Mouse (Mus musculus) stomach, postnatal 0 days (tissue): ENCODE results near the gene Apol9a. TPM values are rescaled to one million over a fixed set of nuclear protein-coding genes. Genes with fewer than 3 reads are reported as not detected.
"Not testable (repeated sequence)": the region's sequence is repeated elsewhere in the genome, so short reads cannot be mapped to it uniquely, and the experiment has no call there.

Experiments
- ATAC-seq: fragments of 200-750 bp; cut with Nextera tagmentation; 2 replicates; pipeline ENCODE4 v1.8.0; 2017; ENCODE audit not compliant: low FRiP score, low TSS enrichment
- DNase-seq: peaks from one replicate; pipeline ENCODE4 v3.0.0-alpha.2; 2016; ENCODE audit warnings: low spot score
- H3K27ac ChIP-seq: fragments of 300-500 bp; sonication (generic); replicated peaks from 2 replicates; pipeline ENCODE4 v1.5.1; 2014; ENCODE audit warnings: mild to moderate bottlenecking, control low read depth
- H3K27me3 ChIP-seq: fragments of 300-500 bp; sonication (generic); 2 replicates; pipeline ENCODE4 v1.6.1; 2014; ENCODE audit warnings: low read length; ENCODE audit not compliant: control insufficient read depth, insufficient read depth
- H3K36me3 ChIP-seq: fragments of 300-500 bp; sonication (generic); 2 replicates; pipeline ENCODE4 v1.6.1; 2014; ENCODE audit warnings: low read length, mixed read lengths; ENCODE audit not compliant: control insufficient read depth, insufficient read depth
- H3K4me1 ChIP-seq: fragments of 300-500 bp; sonication (generic); replicated peaks from 2 replicates; pipeline ENCODE4 v1.6.1; 2014; ENCODE audit warnings: antibody characterized with exemption; ENCODE audit not compliant: control insufficient read depth, insufficient read depth
- H3K4me2 ChIP-seq: fragments of 300-500 bp; sonication (generic); replicated peaks from 2 replicates; pipeline ENCODE4 v1.6.1; 2014; ENCODE audit warnings: low read depth, mild to moderate bottlenecking, control low read depth, moderate library complexity
- H3K4me3 ChIP-seq: fragments of 300-500 bp; sonication (generic); 2 replicates; pipeline ENCODE4 v1.5.1; 2014; ENCODE audit warnings: low read depth, low read length, control low read depth
- H3K9ac ChIP-seq: fragments of 300-500 bp; sonication (generic); 2 replicates; pipeline ENCODE4 v1.6.1; 2014; ENCODE audit warnings: mild to moderate bottlenecking, low read length, control low read depth, mixed read lengths
- H3K9me3 ChIP-seq: fragments of 300-500 bp; sonication (generic); 2 replicates; pipeline ENCODE4 v1.6.1; 2016; ENCODE audit warnings: low read length; ENCODE audit not compliant: control insufficient read depth
- CTCF ChIP-seq: IDR thresholded peaks from 2 replicates; pipeline ENCODE4 v1.5.1; 2016; ENCODE audit warnings: antibody characterized with exemption, low read depth, mild to moderate bottlenecking, moderate library complexity
- WGBS: fragments of 180-500 bp; shearing (Covaris S2); extraction: QIAGEN DNeasy Blood & Tissue Kit; methylation state at CpG from one replicate; pipeline ENCODE4 v1.1.7; 2014; 5-methylcytosine and 5-hydroxymethylcytosine counted together
- polyA plus RNA-seq: library from polyadenylated mRNA; unstranded; fragments of >200 nt; fragmentation: Nextera tagmentation; extraction: Ambion mirVana; gene quantifications from 2 replicates; pipeline ENCODE4 v1.2.1, GENCODE M21; 2015

Apol9a gene
- polyA plus RNA-seq, 1 experiment from 2014 or later, result 3.1 TPM

DNA sequence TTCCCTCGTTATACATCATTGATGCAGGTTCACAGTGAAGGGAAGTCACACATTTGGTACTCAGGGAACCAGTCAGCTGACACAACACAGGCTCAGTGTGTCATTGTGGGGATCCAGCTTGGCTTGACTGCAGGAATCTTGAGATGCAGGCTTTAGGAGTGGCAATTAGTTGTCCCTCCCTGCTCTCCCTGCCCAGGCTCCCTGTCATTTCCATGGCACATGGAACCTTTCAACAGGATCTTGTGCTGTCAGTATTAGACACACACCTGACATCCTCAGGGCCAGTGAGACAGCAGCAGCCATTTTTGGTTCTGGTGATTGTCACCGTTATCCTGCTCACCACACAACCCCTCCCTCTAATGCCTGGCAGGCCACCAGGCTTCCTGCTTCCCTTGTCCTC lies 4.7 kb upstream of the Apol9a start:
- ATAC-seq, H3K27ac ChIP-seq, H3K4me1 ChIP-seq, H3K9me3 ChIP-seq, H3K4me3 ChIP-seq, H3K27me3 ChIP-seq, H3K36me3 ChIP-seq, H3K9ac ChIP-seq, DNase-seq, H3K4me2 ChIP-seq: not testable (repeated sequence)
- WGBS, result 76% methylated on average over 2 of the region's 2 CpGs

DNA sequence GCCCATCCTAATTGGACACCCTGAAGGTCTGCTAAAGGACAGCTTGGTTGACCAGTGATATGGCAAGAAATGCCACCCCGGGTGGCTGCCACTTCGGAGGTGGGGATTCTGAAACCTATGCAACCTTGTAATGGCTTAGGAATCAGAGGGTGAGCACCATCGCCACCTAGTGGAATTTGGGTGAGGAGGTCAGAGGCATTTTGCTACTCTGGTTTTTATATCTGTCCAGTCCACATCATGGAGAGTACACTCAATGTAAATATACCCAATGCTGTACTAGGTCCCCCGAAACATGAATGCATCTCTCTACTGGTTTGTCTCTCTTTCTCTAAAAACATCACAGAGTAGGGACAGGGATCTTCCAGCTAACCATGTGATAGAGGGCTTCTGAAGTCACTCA lies 1.8 kb upstream of the Apol9a start:
- H3K4me3 ChIP-seq, H3K27ac ChIP-seq, H3K4me1 ChIP-seq, H3K4me2 ChIP-seq, DNase-seq, H3K9me3 ChIP-seq, H3K9ac ChIP-seq, H3K27me3 ChIP-seq, H3K36me3 ChIP-seq: not testable (repeated sequence)
- ATAC-seq, result peak; percentile 30
- TF ChIP-seq CTCF, result peak; percentile 63
- 24% methylated on average over 4 of the region's 4 CpGs for WGBS

- not testable (repeated sequence) for H3K27ac ChIP-seq, H3K36me3 ChIP-seq, H3K4me2 ChIP-seq, H3K27me3 ChIP-seq, H3K4me3 ChIP-seq, H3K9ac ChIP-seq, H3K4me1 ChIP-seq, H3K9me3 ChIP-seq
- peak; percentile 37 for DNase-seq
- 54% methylated on average over 10 of the region's 10 CpGs for WGBS
- ATAC-seq, result peak; percentile 18; the same call in 1 of the 2 replicates
Observed at GRCm38 (mm10) chr15:77406370-77406769, 4.6 kb downstream of the Apol9a start.

- not testable (repeated sequence) for H3K9ac ChIP-seq, H3K27me3 ChIP-seq, H3K4me1 ChIP-seq, H3K36me3 ChIP-seq, H3K4me3 ChIP-seq, H3K9me3 ChIP-seq
- TF ChIP-seq CTCF, result peak; percentile 79
- peak within 1 kb of the TSS; percentile 63 for H3K27ac ChIP-seq
- H3K4me2 ChIP-seq, result 0 out of 2 replicates have a peak within 1 kb of the TSS, but pooled peaks have one; percentile 11
- ATAC-seq, result peak; percentile 82
- peak; percentile 80 for DNase-seq
- WGBS, result 45% methylated on average over 9 of the region's 9 CpGs
Observed at GRCm38 (mm10) chr15:77399027-77399426, 11.9 kb downstream of the Apol9a start, which contains the start of gene Apol7a. Gene Apol7a, minus strand, starts transcription at chr15:77399110.

DNA sequence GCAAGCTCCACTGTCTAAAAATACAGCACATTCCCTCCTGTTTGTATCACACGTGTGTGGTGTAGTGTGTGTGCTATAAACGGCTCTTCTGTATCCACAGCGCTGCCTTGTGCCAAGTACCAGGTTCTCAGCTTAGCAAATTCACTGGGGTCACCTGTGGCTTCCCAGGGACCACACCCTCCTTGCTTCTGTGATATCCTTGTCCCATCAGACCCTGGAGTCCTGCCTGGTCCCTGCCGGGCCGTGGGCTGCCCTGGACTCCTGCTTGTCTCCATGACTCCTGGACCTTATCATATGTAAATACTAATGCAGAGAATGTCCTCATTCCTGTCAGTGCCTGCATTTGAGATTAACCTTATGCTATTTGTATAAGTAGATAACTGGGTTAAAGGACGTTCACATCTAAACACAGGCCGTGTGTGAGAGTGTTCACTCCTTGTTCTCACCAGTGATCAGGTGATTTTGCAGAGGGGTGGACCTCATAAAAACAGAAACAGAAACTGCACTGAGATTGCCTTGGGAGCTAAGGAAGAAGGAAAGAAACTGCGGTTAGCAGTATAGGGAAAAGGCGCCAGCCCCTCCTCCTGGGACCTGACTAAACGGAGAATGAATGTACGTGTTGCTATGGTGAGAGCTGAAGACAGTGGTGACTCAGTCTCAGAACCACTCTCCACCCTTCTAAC lies 13.3 kb downstream of the Apol9a start:
- not testable (repeated sequence) for H3K36me3 ChIP-seq, H3K4me1 ChIP-seq, H3K4me2 ChIP-seq, H3K27me3 ChIP-seq, H3K9ac ChIP-seq, H3K4me3 ChIP-seq, H3K9me3 ChIP-seq
- peak; percentile 92 for ATAC-seq
- DNase-seq, result peak; percentile 76
- H3K27ac ChIP-seq, result peak overlapping the region; percentile 24; the same call in 1 of the 2 replicates
- WGBS, result 24% methylated on average over 11 of the region's 11 CpGs

DNA sequence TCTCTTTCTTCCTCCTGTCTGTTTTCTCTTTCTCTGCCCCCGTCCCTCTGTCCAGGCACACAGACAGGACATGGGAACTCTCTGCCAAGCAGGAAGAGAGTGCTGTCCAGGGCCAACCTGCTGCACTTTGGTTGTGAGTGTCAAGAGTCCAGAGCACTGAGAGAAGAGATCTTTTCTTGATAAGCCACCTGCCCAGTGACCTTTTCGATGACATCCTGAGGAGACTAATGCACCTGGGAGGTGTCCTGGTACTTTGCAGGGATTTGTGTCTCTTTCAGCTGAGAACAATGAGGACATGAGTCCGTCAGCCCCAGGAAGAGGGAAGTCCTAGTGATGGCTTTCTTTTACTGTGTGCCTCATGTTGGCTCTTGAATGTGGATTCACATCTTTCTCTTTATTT lies 17.1 kb downstream of the Apol9a start:
- WGBS, result 65% methylated on average over 3 of the region's 3 CpGs
- not testable (repeated sequence) for H3K9me3 ChIP-seq, H3K27me3 ChIP-seq, H3K36me3 ChIP-seq, H3K9ac ChIP-seq, ATAC-seq, H3K4me2 ChIP-seq, DNase-seq, H3K27ac ChIP-seq, H3K4me1 ChIP-seq, H3K4me3 ChIP-seq
